Mouse (Mus musculus) layer of hippocampus, adult 6 months (tissue): Measurements from ENCODE around the gene Insm2. TPM values are rescaled to one million over a fixed set of nuclear protein-coding genes. Genes with fewer than 3 reads are reported as not detected.

ENCODE experiments used
- long read RNA-seq, 2 experiments: library from polyadenylated mRNA; unstranded; transcript quantifications; one replicate each; pipeline ENCODE4 v2.0.0; 2019 to 2020
- polyA plus RNA-seq: library from polyadenylated mRNA; unstranded; fragments of <200 nt; fragmentation: Nextera tagmentation; gene quantifications from 2 replicates; pipeline ENCODE4 v1.2.3, GENCODE M21; 2021

The Insm2 gene
- polyA plus RNA-seq = 0.10 and 0.15 TPM in 2 replicates
- long read RNA-seq, experiment 1 = 0 reads
- long read RNA-seq, experiment 2, partial matches to known transcripts = 0 of 1 reads
- long read RNA-seq, experiment 2, other reads (novel, unspliced or antisense) = 0 of 1 reads

DNA sequence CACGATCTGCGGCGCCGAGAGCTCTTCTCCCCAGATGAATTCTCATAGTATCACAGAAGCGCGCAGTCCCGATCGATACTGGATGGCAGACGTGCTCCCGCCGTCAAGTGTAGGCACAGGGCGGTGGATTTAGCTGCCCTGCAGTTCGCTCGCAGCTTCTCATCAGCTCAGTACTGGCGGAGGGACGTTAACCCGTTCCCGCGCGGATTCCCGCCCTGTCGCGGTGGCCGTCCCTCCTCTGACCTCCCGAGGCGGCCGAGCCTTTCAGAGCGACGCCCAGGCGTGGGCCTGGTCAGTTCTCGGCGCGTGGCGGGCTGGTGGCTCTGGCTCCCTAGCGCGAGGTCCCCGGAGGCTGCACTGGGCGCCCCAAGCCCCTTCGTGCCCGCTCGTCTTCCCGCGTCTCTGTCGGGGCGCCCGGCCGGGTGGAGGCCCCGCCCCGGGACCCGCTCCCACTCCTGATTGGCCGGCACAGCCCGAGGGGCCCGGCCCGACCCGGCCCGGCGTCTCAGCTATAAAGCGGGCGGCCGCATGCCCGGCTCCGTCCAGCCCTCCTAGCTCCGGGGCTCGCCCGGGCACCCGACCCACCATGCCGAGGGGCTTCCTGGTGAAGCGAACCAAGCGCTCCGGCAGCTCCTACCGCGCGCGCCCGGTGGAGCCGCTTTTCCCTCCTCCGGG is at the start of gene Insm2:
Gene Insm2 (plus strand): TSS at position 541 of the 675 bp plus-strand sequence.

GRCm38 (mm10) chr12:55565206-55565605 is 34.0 kb upstream of the Insm2 start, which contains the start of gene Aldoart2:
Gene Aldoart2 (plus strand): TSS chr12:55565239.

Other genes with a start within 250 kb of the Insm2 start
- gene Psma6, start 215.2 kb upstream of the Insm2 start, polyA plus RNA-seq = 268 and 292 TPM in 2 replicates
- 71.4 and 79.4 TPM in 2 replicates for gene Nfkbia, start 106.8 kb upstream of the Insm2 start, polyA plus RNA-seq
- gene Aldoart2, start 34.2 kb upstream of the Insm2 start, polyA plus RNA-seq = 0.16 and 0.35 TPM in 2 replicates
- 9.9 and 10.4 TPM in 2 replicates for gene Ralgapa1, start 221.7 kb downstream of the Insm2 start, polyA plus RNA-seq
- gene Brms1l, start 236.9 kb downstream of the Insm2 start, polyA plus RNA-seq = 22.3 and 25.3 TPM in 2 replicates